Mouse (Mus musculus): ENCODE measurements at regions not wholly inside any gene's neighbourhood (a gene's known extent, or its start where the extent isn't known, plus 50 kb on each side); places are given as distances from the start of the nearest gene placed in this dataset.

DNA sequence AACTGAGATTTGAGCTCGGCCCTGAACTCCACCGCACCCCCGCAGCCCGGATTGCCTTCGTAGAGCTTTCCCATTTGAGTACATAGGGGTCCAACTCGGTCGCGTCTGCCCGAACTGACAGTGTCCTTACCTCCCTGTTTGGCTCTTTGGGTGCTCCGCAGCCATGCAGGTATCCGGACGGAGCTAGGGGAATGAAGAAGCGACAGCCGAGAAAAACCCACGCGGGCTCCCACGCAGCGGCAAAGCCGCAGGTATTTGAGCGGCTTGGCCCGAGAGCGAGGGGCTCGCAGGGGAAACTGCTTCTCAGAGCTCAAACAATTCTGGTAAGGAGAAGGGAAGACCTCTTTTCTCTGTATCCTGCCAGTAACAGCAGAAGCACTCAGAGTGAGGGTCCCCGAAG is 82.5 kb downstream of the Kcnrg start:
- Histone ChIP-seq H3K36me3 (ENCODE audit: control insufficient read depth, insufficient read depth, low read length) (no peaks in the 10 kb centered on the region), H3K27me3 (ENCODE audit: control insufficient read depth, insufficient read depth, low read length) (peaks cover 12% of the 10 kb centered on the region), H3K4me3 (ENCODE audit: low read depth, low read length) (no peak overlapping the region; the same call in 1 of the 2 replicates), H3K9ac (ENCODE audit: low read length) (no peak overlapping the region), H3K4me2 (replicated peaks; ENCODE audit: low read depth) (no peak overlapping the region; the same call in 1 of the 2 replicates), H3K9me3 (ENCODE audit: control insufficient read depth, low read length) (no peaks in the 10 kb centered on the region), H3K4me1 (replicated peaks; ENCODE audit: control insufficient read depth, insufficient read depth) (no peaks in the 10 kb centered on the region), H3K27ac (replicated peaks) (no peak overlapping the region)
- DNase-seq (ENCODE audit: low spot score): no peak
- no peak for ATAC-seq (ENCODE audit: low FRiP score, low TSS enrichment)
- no peak for TF ChIP-seq CTCF (IDR thresholded peaks at IDR 0.05; ENCODE audit: low read depth)
- TF ChIP-seq EP300 (optimal IDR thresholded peaks at IDR 0.05): no peak
- 54% methylated on average over 24 of the region's 24 CpGs for WGBS

DNA sequence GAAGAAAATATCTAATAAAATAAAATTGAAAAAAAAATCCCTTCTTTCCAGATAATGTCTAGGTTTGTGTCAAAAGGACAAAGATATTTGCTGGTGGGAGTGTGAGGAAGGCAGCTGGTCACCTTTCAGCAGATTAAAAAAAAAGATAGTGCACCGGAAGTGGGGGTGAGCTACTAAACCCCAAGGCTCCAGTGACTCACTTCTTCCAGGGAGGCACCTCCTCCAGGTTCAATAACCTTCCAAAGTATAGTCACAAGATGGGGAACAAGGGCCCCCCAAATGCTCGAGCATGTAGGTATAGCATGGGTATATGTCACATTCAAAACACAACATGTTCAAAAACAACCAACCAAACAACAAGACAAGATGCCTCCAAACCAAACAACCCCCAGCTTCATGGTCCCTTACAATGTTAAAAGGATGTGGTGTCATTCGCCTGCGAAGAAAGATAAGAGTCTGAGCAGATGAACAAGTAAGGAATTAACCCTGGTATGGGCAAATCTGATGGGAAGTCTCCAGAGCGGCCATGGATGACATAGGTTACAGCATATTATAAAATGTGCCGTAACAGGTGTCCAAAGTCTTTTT is 84.6 kb downstream of the Kcnrg start:
- DNase-seq (ENCODE audit: low spot score) (no peak), ATAC-seq (ENCODE audit: low FRiP score, low TSS enrichment) (no peak)
- TF ChIP-seq EP300 (optimal IDR thresholded peaks at IDR 0.05) (no peak), CTCF (IDR thresholded peaks at IDR 0.05; ENCODE audit: low read depth) (no peak)
- H3K9me3 ChIP-seq (ENCODE audit: control insufficient read depth, low read length): no peaks in the 10 kb centered on the region
- H3K4me3 ChIP-seq (ENCODE audit: low read depth, low read length): no peak overlapping the region
- H3K27ac ChIP-seq (replicated peaks): no peak overlapping the region
- no peaks in the 10 kb centered on the region for H3K4me1 ChIP-seq (replicated peaks; ENCODE audit: control insufficient read depth, insufficient read depth)
- no peak overlapping the region for H3K4me2 ChIP-seq (replicated peaks; ENCODE audit: low read depth)
- WGBS: 82% methylated on average over 6 of the region's 6 CpGs
- no peak overlapping the region for H3K9ac ChIP-seq (ENCODE audit: low read length)
- peaks cover 12% of the 10 kb centered on the region for H3K27me3 ChIP-seq (ENCODE audit: control insufficient read depth, insufficient read depth, low read length)
- no peaks in the 10 kb centered on the region for H3K36me3 ChIP-seq (ENCODE audit: control insufficient read depth, insufficient read depth, low read length)

GRCm38 (mm10) chr14:61694796-61695195 is 87.5 kb downstream of the Kcnrg start:
- no peak overlapping the region for H3K4me3 ChIP-seq (ENCODE audit: low read depth, low read length)

GRCm38 (mm10) chr14:61696290-61696842 is 89.1 kb downstream of the Kcnrg start:
- TF ChIP-seq CTCF (IDR thresholded peaks at IDR 0.05; ENCODE audit: low read depth) (no peak), EP300 (optimal IDR thresholded peaks at IDR 0.05) (no peak)
- Histone ChIP-seq H3K27ac (replicated peaks) (no peak overlapping the region), H3K4me3 (ENCODE audit: low read depth, low read length) (no peak overlapping the region), H3K27me3 (ENCODE audit: control insufficient read depth, insufficient read depth, low read length) (0 out of 2 replicates have a peak, but pooled peaks cover 2% of the 10 kb centered on the region), H3K36me3 (ENCODE audit: control insufficient read depth, insufficient read depth, low read length) (no peaks in the 10 kb centered on the region), H3K4me2 (replicated peaks; ENCODE audit: low read depth) (no peak overlapping the region), H3K4me1 (replicated peaks; ENCODE audit: control insufficient read depth, insufficient read depth) (no peaks in the 10 kb centered on the region), H3K9me3 (ENCODE audit: control insufficient read depth, low read length) (no peaks in the 10 kb centered on the region), H3K9ac (ENCODE audit: low read length) (no peak overlapping the region)
- no peak for ATAC-seq (ENCODE audit: low FRiP score, low TSS enrichment)
- 69% methylated on average over 7 of the region's 7 CpGs for WGBS
- no peak for DNase-seq (ENCODE audit: low spot score)

More at GRCm38 (mm10) chr14:61694796-61695195, 87.5 kb downstream of the Kcnrg start:
- Histone ChIP-seq H3K4me1 (replicated peaks; ENCODE audit: control insufficient read depth, insufficient read depth) (no peaks in the 10 kb centered on the region), H3K27ac (replicated peaks) (no peak overlapping the region), H3K9ac (ENCODE audit: low read length) (no peak overlapping the region), H3K36me3 (ENCODE audit: control insufficient read depth, insufficient read depth, low read length) (no peaks in the 10 kb centered on the region), H3K27me3 (ENCODE audit: control insufficient read depth, insufficient read depth, low read length) (peaks cover 4% of the 10 kb centered on the region; the same call in 1 of the 2 replicates), H3K4me2 (replicated peaks; ENCODE audit: low read depth) (no peak overlapping the region), H3K9me3 (ENCODE audit: control insufficient read depth, low read length) (no peaks in the 10 kb centered on the region)
- WGBS: 94% methylated on average over 3 of the region's 3 CpGs
- no peak for TF ChIP-seq CTCF (IDR thresholded peaks at IDR 0.05; ENCODE audit: low read depth)
- TF ChIP-seq EP300 (optimal IDR thresholded peaks at IDR 0.05): no peak
- ATAC-seq (ENCODE audit: low FRiP score, low TSS enrichment) (no peak), DNase-seq (ENCODE audit: low spot score) (no peak)

DNA sequence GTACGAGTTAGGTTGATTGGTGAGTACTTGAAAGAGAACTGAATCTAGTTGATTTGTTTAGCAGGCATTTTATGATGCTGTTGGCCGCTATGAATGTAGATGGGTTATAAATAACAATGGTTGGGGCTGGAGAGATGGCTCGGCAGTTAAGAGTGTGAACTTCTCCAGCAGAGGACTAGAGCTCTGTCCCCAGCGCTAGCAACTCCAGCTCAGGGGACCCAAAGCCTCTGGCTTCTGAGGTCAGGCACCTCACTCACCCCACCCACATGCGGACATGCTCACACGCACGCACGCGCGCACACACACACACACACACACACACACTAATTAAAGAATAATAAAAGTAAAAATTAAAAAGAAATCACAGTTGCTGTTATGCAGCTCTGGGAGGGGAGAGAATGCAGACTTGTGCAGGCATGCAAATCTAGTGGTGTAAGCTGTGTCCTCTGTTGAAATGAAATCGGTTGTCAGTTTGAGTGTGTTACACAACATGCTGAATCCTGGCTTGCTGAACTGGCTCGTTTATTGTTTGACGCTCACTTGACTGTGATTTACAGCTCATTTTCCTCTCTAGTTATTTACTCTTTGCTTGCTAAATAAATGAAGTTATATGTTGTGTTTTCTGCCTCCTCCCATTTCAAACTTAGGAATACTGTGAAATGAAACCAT is 89.8 kb downstream of the Kcnrg start:
- 72% methylated on average over 13 of the region's 13 CpGs for WGBS
- DNase-seq (ENCODE audit: low spot score): no peak

DNA sequence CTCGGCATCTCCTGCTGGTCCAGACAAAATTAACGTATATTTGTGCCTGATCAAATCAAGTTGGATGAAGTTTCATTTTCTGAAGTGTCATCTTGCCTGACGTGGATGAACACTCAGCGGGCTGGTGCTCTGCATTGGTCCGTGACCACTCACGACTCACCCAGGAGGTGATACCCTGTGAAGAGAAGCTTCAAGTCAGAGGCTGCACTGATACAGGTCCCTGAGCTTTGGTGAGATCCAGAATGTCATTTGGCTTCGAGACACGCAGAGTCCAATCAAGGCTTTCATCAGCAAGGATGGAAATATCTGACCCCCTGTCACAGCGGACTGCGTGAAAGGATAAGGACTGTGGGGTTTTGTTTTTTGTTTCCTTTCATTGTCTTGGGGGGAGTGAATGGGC is 90.4 kb downstream of the Kcnrg start:
- Histone ChIP-seq H3K27ac (replicated peaks) (no peak overlapping the region), H3K27me3 (ENCODE audit: control insufficient read depth, insufficient read depth, low read length) (0 out of 2 replicates have a peak, but pooled peaks cover 2% of the 10 kb centered on the region), H3K4me3 (ENCODE audit: low read depth, low read length) (no peak overlapping the region), H3K4me2 (replicated peaks; ENCODE audit: low read depth) (no peak overlapping the region), H3K4me1 (replicated peaks; ENCODE audit: control insufficient read depth, insufficient read depth) (no peaks in the 10 kb centered on the region), H3K9ac (ENCODE audit: low read length) (no peak overlapping the region), H3K9me3 (ENCODE audit: control insufficient read depth, low read length) (no peaks in the 10 kb centered on the region), H3K36me3 (ENCODE audit: control insufficient read depth, insufficient read depth, low read length) (no peaks in the 10 kb centered on the region)
- WGBS: 87% methylated on average over 10 of the region's 10 CpGs
- DNase-seq (ENCODE audit: low spot score): no peak
- no peak for ATAC-seq (ENCODE audit: low FRiP score, low TSS enrichment)
- TF ChIP-seq CTCF (IDR thresholded peaks at IDR 0.05; ENCODE audit: low read depth) (no peak), EP300 (optimal IDR thresholded peaks at IDR 0.05) (no peak)

More for the DNA sequence above, 89.8 kb downstream of the Kcnrg start:
- no peak overlapping the region for H3K27ac ChIP-seq (replicated peaks)
- H3K4me2 ChIP-seq (replicated peaks; ENCODE audit: low read depth): no peak overlapping the region
- 0 out of 2 replicates have a peak, but pooled peaks cover 2% of the 10 kb centered on the region for H3K27me3 ChIP-seq (ENCODE audit: control insufficient read depth, insufficient read depth, low read length)
- no peak overlapping the region for H3K9ac ChIP-seq (ENCODE audit: low read length)
- no peak overlapping the region for H3K4me3 ChIP-seq (ENCODE audit: low read depth, low read length)
- ATAC-seq (ENCODE audit: low FRiP score, low TSS enrichment): no peak
- no peaks in the 10 kb centered on the region for H3K36me3 ChIP-seq (ENCODE audit: control insufficient read depth, insufficient read depth, low read length)
- no peaks in the 10 kb centered on the region for H3K4me1 ChIP-seq (replicated peaks; ENCODE audit: control insufficient read depth, insufficient read depth)
- no peaks in the 10 kb centered on the region for H3K9me3 ChIP-seq (ENCODE audit: control insufficient read depth, low read length)
- TF ChIP-seq EP300 (optimal IDR thresholded peaks at IDR 0.05) (no peak), CTCF (IDR thresholded peaks at IDR 0.05; ENCODE audit: low read depth) (no peak)

All from stomach, postnatal 0 days (tissue).